Mouse (Mus musculus): ENCODE data around the gene Corin. TPM values are rescaled to one million over a fixed set of nuclear protein-coding genes. Genes with fewer than 3 reads are reported as not detected.

The Corin gene
- total and polyA plus RNA-seq, 3 experiments: 0.66 TPM; not detected in 2

GRCm38 (mm10) chr5:72452750-72453149 lies 51.5 kb downstream of the Corin start:
- H3K4me3 ChIP-seq (ENCODE audit: low read depth, low read length): no peak overlapping the region
- H3K4me1 ChIP-seq (ENCODE audit: insufficient read depth, low read depth, low read length): no peaks in the 10 kb centered on the region
- H3K36me3 ChIP-seq (replicated peaks): no peaks in the 10 kb centered on the region
- H3K9me3 ChIP-seq (replicated peaks): no peaks in the 10 kb centered on the region
- H3K27me3 ChIP-seq (ENCODE audit: insufficient read depth, low read length): no peaks in the 10 kb centered on the region
- DNase-seq (ENCODE audit: low spot score) (no peak), ATAC-seq (ENCODE audit: extremely low read depth, insufficient number of reproducible peaks, low FRiP score, poor library complexity, severe bottlenecking) (no peak)
- TF ChIP-seq CTCF (IDR thresholded peaks at IDR 0.05; ENCODE audit: low read depth, low read length) (no peak), GATA1 (IDR thresholded peaks at IDR 0.05; ENCODE audit: borderline replicate concordance, low read length) (no peak), TAL1 (conservative IDR thresholded peaks at IDR 0.05; ENCODE audit: low read depth, low read length) (no peak), GATA2 (IDR thresholded peaks at IDR 0.05; ENCODE audit: borderline replicate concordance, low read depth, low read length) (no peak), POLR2AphosphoS5 (IDR thresholded peaks at IDR 0.05; ENCODE audit: insufficient replicate concordance, low read depth, low read length) (no peak)

- Histone ChIP-seq H3K4me3 (ENCODE audit: low read depth, low read length) (no peak overlapping the region), H3K27me3 (ENCODE audit: insufficient read depth, low read length) (peaks cover 2% of the 10 kb centered on the region; the same call in 1 of the 2 replicates), H3K9me3 (replicated peaks) (no peaks in the 10 kb centered on the region), H3K4me1 (ENCODE audit: insufficient read depth, low read depth, low read length) (no peaks in the 10 kb centered on the region), H3K36me3 (replicated peaks) (no peaks in the 10 kb centered on the region)
- DNase-seq (ENCODE audit: low spot score) (no peak), ATAC-seq (ENCODE audit: extremely low read depth, insufficient number of reproducible peaks, low FRiP score, poor library complexity, severe bottlenecking) (no peak)
- TF ChIP-seq CTCF (IDR thresholded peaks at IDR 0.05; ENCODE audit: low read depth, low read length) (no peak), POLR2AphosphoS5 (IDR thresholded peaks at IDR 0.05; ENCODE audit: insufficient replicate concordance, low read depth, low read length) (no peak), TAL1 (conservative IDR thresholded peaks at IDR 0.05; ENCODE audit: low read depth, low read length) (no peak), GATA2 (IDR thresholded peaks at IDR 0.05; ENCODE audit: borderline replicate concordance, low read depth, low read length) (no peak), GATA1 (IDR thresholded peaks at IDR 0.05; ENCODE audit: borderline replicate concordance, low read length) (no peak)
These were observed 55.4 kb downstream of the Corin start for GRCm38 (mm10) chr5:72448846-72449245.

GRCm38 (mm10) chr5:72446104-72446503 lies 58.2 kb downstream of the Corin start:
- DNase-seq (ENCODE audit: low spot score) (no peak), ATAC-seq (ENCODE audit: extremely low read depth, insufficient number of reproducible peaks, low FRiP score, poor library complexity, severe bottlenecking) (no peak)
- TF ChIP-seq GATA2 (IDR thresholded peaks at IDR 0.05; ENCODE audit: borderline replicate concordance, low read depth, low read length) (no peak), TAL1 (conservative IDR thresholded peaks at IDR 0.05; ENCODE audit: low read depth, low read length) (no peak)
- no peak overlapping the region for H3K4me3 ChIP-seq (ENCODE audit: low read depth, low read length)
- no peaks in the 10 kb centered on the region for H3K4me1 ChIP-seq (ENCODE audit: insufficient read depth, low read depth, low read length)
- no peaks in the 10 kb centered on the region for H3K36me3 ChIP-seq (replicated peaks)
- H3K27me3 ChIP-seq (ENCODE audit: insufficient read depth, low read length): peaks cover 5% of the 10 kb centered on the region
- H3K9me3 ChIP-seq (replicated peaks): no peaks in the 10 kb centered on the region

- DNase-seq (ENCODE audit: low spot score) (no peak), ATAC-seq (ENCODE audit: extremely low read depth, insufficient number of reproducible peaks, low FRiP score, poor library complexity, severe bottlenecking) (no peak)
- TF ChIP-seq GATA1 (IDR thresholded peaks at IDR 0.05; ENCODE audit: borderline replicate concordance, low read length) (no peak), GATA2 (IDR thresholded peaks at IDR 0.05; ENCODE audit: borderline replicate concordance, low read depth, low read length) (no peak), TAL1 (conservative IDR thresholded peaks at IDR 0.05; ENCODE audit: low read depth, low read length) (no peak), POLR2AphosphoS5 (IDR thresholded peaks at IDR 0.05; ENCODE audit: insufficient replicate concordance, low read depth, low read length) (no peak), CTCF (IDR thresholded peaks at IDR 0.05; ENCODE audit: low read depth, low read length) (no peak)
- Histone ChIP-seq H3K4me3 (ENCODE audit: low read depth, low read length) (no peak overlapping the region), H3K27me3 (ENCODE audit: insufficient read depth, low read length) (peaks cover 5% of the 10 kb centered on the region), H3K9me3 (replicated peaks) (no peaks in the 10 kb centered on the region), H3K4me1 (ENCODE audit: insufficient read depth, low read depth, low read length) (no peaks in the 10 kb centered on the region), H3K36me3 (replicated peaks) (no peaks in the 10 kb centered on the region)
These were observed 60.3 kb downstream of the Corin start for GRCm38 (mm10) chr5:72443946-72444345.

- Histone ChIP-seq H3K9me3 (replicated peaks) (no peaks in the 10 kb centered on the region), H3K27me3 (ENCODE audit: insufficient read depth, low read length) (peaks cover 5% of the 10 kb centered on the region), H3K4me3 (ENCODE audit: low read depth, low read length) (no peak overlapping the region), H3K36me3 (replicated peaks) (no peaks in the 10 kb centered on the region), H3K4me1 (ENCODE audit: insufficient read depth, low read depth, low read length) (no peaks in the 10 kb centered on the region)
- TF ChIP-seq POLR2AphosphoS5 (IDR thresholded peaks at IDR 0.05; ENCODE audit: insufficient replicate concordance, low read depth, low read length): no peak
- no peak for DNase-seq (ENCODE audit: low spot score)
- no peak for ATAC-seq (ENCODE audit: extremely low read depth, insufficient number of reproducible peaks, low FRiP score, poor library complexity, severe bottlenecking)
These were observed 61.3 kb downstream of the Corin start for GRCm38 (mm10) chr5:72443007-72443406.

- no peaks in the 10 kb centered on the region for H3K36me3 ChIP-seq (replicated peaks)
- H3K27me3 ChIP-seq (ENCODE audit: insufficient read depth, low read length): peaks cover 5% of the 10 kb centered on the region
- no peak overlapping the region for H3K4me3 ChIP-seq (ENCODE audit: low read depth, low read length)
- H3K9me3 ChIP-seq (replicated peaks): no peaks in the 10 kb centered on the region
- no peak for ATAC-seq (ENCODE audit: extremely low read depth, insufficient number of reproducible peaks, low FRiP score, poor library complexity, severe bottlenecking)
- no peaks in the 10 kb centered on the region for H3K4me1 ChIP-seq (ENCODE audit: insufficient read depth, low read depth, low read length)
- TF ChIP-seq GATA2 (IDR thresholded peaks at IDR 0.05; ENCODE audit: borderline replicate concordance, low read depth, low read length) (no peak), POLR2AphosphoS5 (IDR thresholded peaks at IDR 0.05; ENCODE audit: insufficient replicate concordance, low read depth, low read length) (no peak), GATA1 (IDR thresholded peaks at IDR 0.05; ENCODE audit: borderline replicate concordance, low read length) (no peak), TAL1 (conservative IDR thresholded peaks at IDR 0.05; ENCODE audit: low read depth, low read length) (no peak), CTCF (IDR thresholded peaks at IDR 0.05; ENCODE audit: low read depth, low read length) (no peak)
- no peak for DNase-seq (ENCODE audit: low spot score)
These were observed 63.1 kb downstream of the Corin start for GRCm38 (mm10) chr5:72441181-72441580.

GRCm38 (mm10) chr5:72435085-72435484 lies 69.2 kb downstream of the Corin start:
- H3K36me3 ChIP-seq (replicated peaks): no peaks in the 10 kb centered on the region
- H3K9me3 ChIP-seq (replicated peaks): no peaks in the 10 kb centered on the region
- H3K4me3 ChIP-seq (ENCODE audit: low read depth, low read length): no peak overlapping the region
- DNase-seq (ENCODE audit: low spot score) (no peak), ATAC-seq (ENCODE audit: extremely low read depth, insufficient number of reproducible peaks, low FRiP score, poor library complexity, severe bottlenecking) (no peak)
- H3K4me1 ChIP-seq (ENCODE audit: insufficient read depth, low read depth, low read length): no peaks in the 10 kb centered on the region
- TF ChIP-seq CTCF (IDR thresholded peaks at IDR 0.05; ENCODE audit: low read depth, low read length) (no peak), GATA2 (IDR thresholded peaks at IDR 0.05; ENCODE audit: borderline replicate concordance, low read depth, low read length) (no peak), TAL1 (conservative IDR thresholded peaks at IDR 0.05; ENCODE audit: low read depth, low read length) (no peak), GATA1 (IDR thresholded peaks at IDR 0.05; ENCODE audit: borderline replicate concordance, low read length) (no peak), POLR2AphosphoS5 (IDR thresholded peaks at IDR 0.05; ENCODE audit: insufficient replicate concordance, low read depth, low read length) (no peak)
- peaks cover 5% of the 10 kb centered on the region; the same call in 1 of the 2 replicates for H3K27me3 ChIP-seq (ENCODE audit: insufficient read depth, low read length)

Measured in G1E (cell line).